Mouse (Mus musculus): ENCODE measurements around the gene Ncln. TPM values are rescaled to one million over a fixed set of nuclear protein-coding genes. Genes with fewer than 3 reads are reported as not detected.

The Ncln gene
- total RNA-seq (2023), result 100 to 1,000 TPM; 108 to 128 TPM

DNA sequence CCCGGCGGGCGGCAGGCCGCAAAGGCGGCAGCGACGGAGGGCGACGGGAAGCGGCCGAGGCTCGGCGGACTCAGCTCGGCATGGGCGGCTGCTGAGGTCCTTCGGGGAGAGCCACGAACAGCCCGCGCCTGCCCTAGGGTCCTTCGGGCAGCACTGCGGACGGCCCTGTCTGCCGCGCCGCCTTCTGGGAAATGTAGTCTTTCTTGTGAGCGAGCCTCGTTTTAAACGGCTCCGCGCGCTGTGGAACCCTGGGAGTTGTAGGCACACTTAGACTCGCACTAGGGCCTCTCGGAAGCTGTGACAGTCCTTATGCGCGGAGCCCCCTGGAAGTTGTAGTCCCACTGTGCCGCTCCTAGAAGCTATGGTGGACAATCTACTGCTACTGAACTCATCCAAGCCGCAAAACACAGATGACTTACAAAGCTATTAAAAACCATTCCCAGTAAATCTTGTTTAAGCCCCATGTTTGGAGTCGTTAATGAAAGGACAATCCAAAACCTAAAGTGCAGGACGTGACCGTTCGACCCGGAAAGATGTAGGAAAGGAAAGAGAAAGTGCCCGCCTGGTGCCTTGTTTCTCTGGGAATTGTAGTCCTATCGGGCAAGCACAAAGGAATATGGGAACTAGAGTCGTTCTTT is at the start of gene Ncln:
Gene Ncln, minus strand, starts transcription at position 129 of the 638 bp plus-strand sequence.

DNA sequence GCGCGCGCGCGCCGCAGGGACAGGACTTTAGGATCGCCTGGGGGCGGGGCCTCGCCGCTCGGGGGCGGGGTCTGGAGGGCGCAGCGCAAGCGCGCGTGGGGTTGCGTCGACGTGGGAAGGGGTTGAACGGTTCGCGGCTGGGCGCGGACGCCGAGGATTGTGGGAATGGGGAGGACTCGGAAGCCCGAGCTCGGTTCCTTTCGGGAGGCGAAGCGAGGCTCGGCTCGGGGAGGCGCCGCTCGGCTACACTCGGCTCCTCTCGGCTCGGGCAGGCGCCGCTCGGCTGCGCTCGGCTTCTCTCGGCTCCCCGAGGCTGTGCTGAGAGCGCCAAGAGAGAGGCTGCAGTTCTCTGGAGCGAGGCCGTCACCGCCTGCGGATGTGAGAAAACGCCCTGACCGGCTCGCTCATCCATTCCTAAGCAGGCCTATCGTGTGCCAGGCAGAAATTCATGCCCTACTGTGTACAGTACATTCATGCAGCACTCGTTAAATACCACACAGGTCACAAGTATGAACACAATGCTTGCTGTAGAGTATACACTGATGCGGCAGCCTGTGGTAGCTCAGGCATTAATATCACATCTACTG is 49.1 kb upstream of the Ncln start, which contains the start of gene Gna11:
Gene Gna11, minus strand, starts transcription at position 30 of the 587 bp plus-strand sequence.

DNA sequence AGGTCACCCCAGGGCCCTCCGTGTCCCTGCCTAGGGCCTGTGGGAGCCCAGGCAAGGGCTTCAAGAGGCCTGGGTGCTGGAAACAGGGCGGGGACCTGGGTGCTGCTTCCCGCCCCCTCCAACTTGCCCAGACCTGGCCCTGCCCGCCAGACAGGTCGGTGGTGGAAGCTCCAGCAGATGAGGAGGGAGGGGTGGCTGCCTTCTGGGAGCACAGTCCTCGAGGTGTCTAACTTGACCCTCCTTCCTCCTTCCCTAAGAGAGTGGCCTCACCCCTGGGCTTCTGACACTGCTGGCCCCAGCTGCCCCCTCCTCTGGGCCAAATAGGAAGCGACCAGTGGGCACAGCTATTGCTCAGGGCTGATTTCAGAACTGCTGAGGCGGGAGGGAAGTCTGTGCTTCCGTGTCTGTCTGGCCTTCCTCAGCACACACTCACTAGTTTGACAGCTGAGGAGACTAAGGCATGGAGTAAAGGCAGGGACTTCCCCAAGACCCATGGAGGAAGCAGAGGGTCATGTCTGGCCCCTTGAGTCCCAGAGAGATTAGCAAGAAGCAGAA is 27.9 kb upstream of the Ncln start, which contains the start of gene Gna15:
Gene Gna15, minus strand, starts transcription at position 175 of the 555 bp plus-strand sequence.

GRCm38 (mm10) chr10:81500032-81500431 is 3.8 kb upstream of the Ncln start, which contains the start of gene S1pr4:
Gene S1pr4 (minus strand): TSS chr10:81500132.

DNA sequence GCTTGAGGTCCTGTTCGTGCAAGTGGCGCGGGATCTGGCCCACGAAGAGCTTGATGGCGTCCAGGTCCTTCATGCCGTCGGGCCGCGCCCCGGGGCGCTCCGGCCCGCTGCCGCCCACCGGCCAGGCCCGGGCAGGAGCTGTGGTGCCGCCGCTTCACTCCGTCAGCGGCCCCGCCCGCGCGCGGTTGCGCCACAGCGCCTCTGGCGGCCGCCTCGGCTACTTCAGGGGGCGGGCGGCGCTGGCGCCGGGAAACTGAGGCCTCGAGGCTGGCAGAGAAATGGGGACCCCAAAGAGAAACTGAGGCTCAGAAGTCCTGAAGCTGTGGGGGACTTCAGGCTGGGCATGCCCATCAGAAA is 13.7 kb downstream of the Ncln start, which contains the start of gene Celf5:
Gene Celf5, minus strand, starts transcription at position 177 of the 357 bp plus-strand sequence.

DNA sequence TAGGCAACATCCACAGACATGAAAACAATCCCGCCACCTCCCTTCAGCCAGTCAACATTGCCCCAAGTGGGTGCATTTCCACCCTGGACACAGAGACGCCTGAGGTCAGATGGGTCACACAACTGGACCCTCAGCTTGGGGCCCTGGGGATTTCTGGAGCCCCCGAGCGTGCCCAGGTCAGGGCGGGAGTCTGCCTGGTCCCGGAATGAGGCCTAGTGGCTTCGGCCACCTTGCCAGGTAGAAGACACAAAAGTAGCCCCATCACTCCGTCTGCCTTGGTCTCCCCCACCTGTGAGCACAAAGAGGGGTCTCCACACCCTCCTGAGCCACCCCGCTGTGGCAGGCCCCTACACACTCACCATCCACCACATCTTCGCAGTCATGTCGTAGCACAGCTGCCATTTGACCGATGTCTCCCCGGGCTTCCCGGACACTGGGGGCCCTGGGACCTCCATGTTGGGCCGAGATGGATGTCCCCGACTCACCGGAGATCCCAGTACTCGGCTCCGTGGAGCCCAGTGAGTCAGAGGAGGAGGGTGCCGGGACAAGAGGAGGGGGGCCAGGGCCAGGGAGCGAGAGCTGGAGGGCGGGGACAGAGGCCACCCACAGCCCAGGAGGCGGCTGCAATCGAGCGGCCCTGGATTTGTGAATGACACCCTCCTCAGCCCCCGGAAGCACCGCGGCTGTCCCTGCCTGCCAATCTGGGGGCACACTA is 40.9 kb downstream of the Ncln start, which contains the start of gene Nfic:
Gene Nfic, minus strand, starts transcription at position 455 of the 715 bp plus-strand sequence.

Other genes starting within 250 kb of the Ncln start
- gene Matk, start 243.5 kb downstream of the Ncln start, total RNA-seq (2023), result 10 to 100 TPM; 42.3 to 59.6 TPM
- gene Mrpl54, start 229.5 kb downstream of the Ncln start, total RNA-seq (2023), result 10 to 100 TPM; 75.9 to 85.4 TPM
- 10 to 100 TPM; 42.4 to 46.0 TPM for gene Apba3, start 229.4 kb downstream of the Ncln start, total RNA-seq (2023)
- 1 to 10 TPM; 1.7 to 4.5 TPM for gene Tjp3, start 204.8 kb downstream of the Ncln start, total RNA-seq (2023)
- gene Pip5k1c, start 203.4 kb downstream of the Ncln start, total RNA-seq (2023), result 100 to 1,000 TPM; 135 to 147 TPM
- 10 to 100 TPM; 29.4 to 32.4 TPM for gene Cactin, start 175.3 kb downstream of the Ncln start, total RNA-seq (2023)
- gene Tbxa2r, start 167.7 kb downstream of the Ncln start, total RNA-seq (2023), result under 1 TPM in 1 of 2 experiments, not detected in 1; 0.26 TPM
- under 1 TPM in 1 of 2 experiments, not detected in 1; 0.15 TPM for gene Gipc3, start 153.1 kb downstream of the Ncln start, total RNA-seq (2023)
- 10 to 100 TPM; 71.4 to 85.8 TPM for gene Hmg20b, start 145.9 kb downstream of the Ncln start, total RNA-seq (2023)
- 10 to 100 TPM; 38.4 to 44.6 TPM for gene Mfsd12, start 138.9 kb downstream of the Ncln start, total RNA-seq (2023)
- gene 4930404N11Rik, start 130.6 kb downstream of the Ncln start, total RNA-seq (2023), result 1 to 10 TPM; 3.5 to 3.7 TPM
- 10 to 100 TPM; 33.5 to 38.0 TPM for gene Fzr1, start 117.9 kb downstream of the Ncln start, total RNA-seq (2023)
- 10 to 100 TPM; 31.3 to 35.2 TPM for gene Dohh, start 112.0 kb downstream of the Ncln start, total RNA-seq (2023)
- 1 to 10 TPM in 1 of 2 experiments, under 1 TPM in 1; 0.97 to 1.3 TPM for gene Gm48551, start 111.9 kb downstream of the Ncln start, total RNA-seq (2023)
- gene Gm48552, start 107.4 kb downstream of the Ncln start, total RNA-seq (2023), result 1 to 10 TPM; 2.3 to 3.7 TPM
- gene Smim24, start 103.3 kb downstream of the Ncln start, total RNA-seq (2023), result 10 to 100 TPM; 11.9 to 12.5 TPM
- gene Nfic, start 40.8 kb downstream of the Ncln start, total RNA-seq (2023), result 10 to 100 TPM; 71.7 to 75.6 TPM
- gene Celf5, start 13.7 kb downstream of the Ncln start, total RNA-seq (2023), result not detected
- gene S1pr4, start 3.7 kb upstream of the Ncln start, total RNA-seq (2023), result 10 to 100 TPM; 13.4 to 15.1 TPM
- 10 to 100 TPM; 20.9 to 21.4 TPM for gene Gna15, start 27.8 kb upstream of the Ncln start, total RNA-seq (2023)
- gene Gna11, start 48.8 kb upstream of the Ncln start, total RNA-seq (2023), result 10 to 100 TPM; 12.5 to 13.8 TPM
- gene Aes, start 63.1 kb upstream of the Ncln start, total RNA-seq (2023), result 100 to 1,000 TPM; 239 to 246 TPM
- gene Tle2, start 78.2 kb upstream of the Ncln start, total RNA-seq (2023), result 1 to 10 TPM; 3.4 to 4.2 TPM
- gene Tle6, start 104.7 kb upstream of the Ncln start, total RNA-seq (2023), result 1 to 10 TPM; 1.2 to 3.4 TPM
- 1 to 10 TPM in 1 of 2 experiments, under 1 TPM in 1; 0.85 to 1.0 TPM for gene BC025920, start 109.9 kb upstream of the Ncln start, total RNA-seq (2023)
- gene Sirt6, start 131.4 kb upstream of the Ncln start, total RNA-seq (2023), result 10 to 100 TPM; 13.4 to 14.7 TPM
- 1 to 10 TPM; 2.9 to 4.5 TPM for gene Ankrd24, start 132.1 kb upstream of the Ncln start, total RNA-seq (2023)
- gene Gm10778, start 152.7 kb upstream of the Ncln start, total RNA-seq (2023), result 1 to 10 TPM; 1.1 TPM
- gene Zfp433, start 208.4 kb upstream of the Ncln start, total RNA-seq (2023), result 1 to 10 TPM; 2.3 to 4.6 TPM